Mouse (Mus musculus) right cerebral cortex, postnatal 10 days (tissue): ENCODE measurements around the gene Ccdc9.
A peak's percentile ranks its signal among the peaks of the same experiment; 100 is the strongest.

ENCODE experiments used
- DNase-seq, 2 experiments: peaks; one replicate each; pipeline ENCODE4 v3.0.0; 2021; ENCODE audit warnings: low spot score in 2 of 2

Ccdc9 gene

GRCm38 (mm10) chr7:16286026-16286961 is at the start of gene Ccdc9:
TSS of gene Ccdc9 (minus strand) at chr7:16286795.
- peak; percentile 99 to 100 for DNase-seq

- no peak for DNase-seq
Measured at GRCm38 (mm10) chr7:16329146-16329545, 42.6 kb upstream of the Ccdc9 start.

DNA sequence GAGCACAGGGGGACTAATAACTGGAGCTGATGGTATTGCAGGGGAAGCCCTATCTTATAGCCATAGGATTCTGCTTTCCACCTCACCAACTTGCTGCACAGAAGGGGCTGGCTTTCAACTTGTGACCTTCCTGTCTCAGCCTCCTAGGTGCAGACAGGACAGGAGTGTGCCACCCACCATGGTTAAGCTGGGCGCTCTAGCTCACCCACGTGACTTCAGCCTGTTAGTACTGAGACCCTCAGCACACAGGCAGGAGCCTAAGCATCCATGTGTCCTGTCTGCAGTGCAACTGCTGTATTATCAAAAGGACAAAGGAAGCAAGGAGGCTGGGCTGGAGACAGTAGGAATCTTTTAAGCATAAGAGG is 40.0 kb upstream of the Ccdc9 start:
- no peak for DNase-seq

- DNase-seq: peak; percentile 48 to 54
Measured at GRCm38 (mm10) chr7:16325920-16326606, 39.5 kb upstream of the Ccdc9 start.

DNA sequence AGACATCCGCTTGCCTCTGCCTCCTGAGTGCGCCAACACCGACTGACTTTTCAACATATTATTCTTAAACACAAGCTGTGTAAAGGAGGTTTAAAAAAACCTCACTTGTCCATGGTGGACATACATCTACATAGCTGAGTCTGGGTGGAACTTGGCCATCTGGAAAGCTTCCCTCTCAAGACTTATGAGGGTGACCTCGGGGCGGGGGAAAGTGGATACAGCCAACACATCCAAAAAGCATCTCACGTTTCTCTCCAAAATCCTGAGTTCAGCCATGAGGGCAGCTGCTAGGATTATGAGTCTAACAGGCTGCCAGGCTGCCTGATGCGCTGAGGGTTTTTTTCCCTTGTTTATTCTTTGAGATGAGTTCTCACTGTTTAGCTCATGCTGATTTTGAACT is 38.1 kb upstream of the Ccdc9 start:
- DNase-seq: no peak

DNA sequence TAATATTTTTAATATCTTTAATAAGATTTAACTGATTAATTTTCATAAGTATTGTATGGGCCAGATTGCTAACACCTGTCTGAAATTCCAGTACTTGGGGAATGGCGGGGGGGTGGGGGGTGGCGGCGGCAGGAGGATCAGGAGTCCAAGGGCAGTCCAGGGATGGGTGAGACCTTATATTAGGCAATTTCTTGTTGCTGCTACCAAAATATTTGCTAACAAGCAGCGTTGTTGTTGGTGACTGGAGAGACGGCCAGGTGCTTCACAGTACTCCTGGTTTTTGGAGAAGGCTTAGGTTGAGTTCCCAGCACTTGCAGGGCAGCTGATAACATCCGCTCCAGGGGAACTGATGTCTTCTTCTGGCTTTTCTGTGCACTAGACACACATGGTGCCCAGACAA is 33.9 kb upstream of the Ccdc9 start:
- DNase-seq: no peak

GRCm38 (mm10) chr7:16319216-16319615 is 32.6 kb upstream of the Ccdc9 start:
- DNase-seq: no peak

DNA sequence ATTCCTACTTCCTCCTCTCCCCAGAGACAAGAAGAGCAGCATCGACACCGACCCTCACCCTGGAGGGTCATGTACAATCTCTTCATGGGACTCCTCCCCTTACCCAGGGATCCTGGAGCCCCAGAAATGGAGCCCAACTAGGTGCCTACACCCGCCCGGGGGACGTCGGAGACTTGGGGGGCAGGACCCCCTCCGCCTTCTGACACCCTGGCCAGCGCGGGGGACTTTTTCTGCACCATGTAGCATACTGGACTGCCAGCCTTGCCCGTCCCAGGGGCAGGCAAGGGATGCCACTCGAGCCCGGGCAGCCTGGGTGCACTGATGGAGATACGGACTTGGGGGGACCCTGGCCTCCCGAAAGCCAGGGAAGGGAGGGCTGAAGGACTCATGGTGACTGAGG is 30.5 kb upstream of the Ccdc9 start:
- no peak for DNase-seq

GRCm38 (mm10) chr7:16315222-16315759 is 28.7 kb upstream of the Ccdc9 start:
- no peak for DNase-seq

GRCm38 (mm10) chr7:16314221-16314775 is 27.7 kb upstream of the Ccdc9 start:
- DNase-seq: no peak

GRCm38 (mm10) chr7:16313481-16314220 is 27.1 kb upstream of the Ccdc9 start:
- DNase-seq: peak; percentile 84

GRCm38 (mm10) chr7:16312672-16313311 is 26.2 kb upstream of the Ccdc9 start:
- DNase-seq: peak; percentile 60 to 67

GRCm38 (mm10) chr7:16312011-16312671 is 25.5 kb upstream of the Ccdc9 start:
- no peak for DNase-seq

DNA sequence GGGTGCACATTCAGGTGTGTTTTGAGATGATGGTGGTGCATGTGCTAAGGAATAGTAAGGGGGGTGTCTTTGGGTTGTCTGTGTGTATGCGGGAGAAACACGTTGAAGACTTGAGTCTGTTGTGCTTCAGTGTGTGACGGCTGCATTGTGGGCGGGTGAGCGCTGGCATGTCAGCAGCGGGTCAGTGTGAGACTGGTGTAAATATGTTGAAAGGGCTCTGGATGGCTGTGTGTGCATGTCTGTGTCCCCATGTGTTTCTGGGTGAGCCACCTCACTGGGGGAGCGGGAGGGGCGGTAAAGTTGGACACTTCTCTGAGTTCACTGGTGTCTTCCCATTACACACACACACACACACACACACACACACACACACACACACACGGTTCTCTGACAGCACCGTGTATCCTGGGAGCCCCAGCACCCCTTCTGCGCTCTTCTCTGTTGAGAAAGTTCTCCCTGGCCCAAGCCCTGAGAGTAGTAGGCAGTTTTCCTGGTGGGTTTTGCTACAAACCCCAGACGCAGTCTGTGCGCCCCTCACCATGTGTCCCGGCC is 24.9 kb upstream of the Ccdc9 start:
- DNase-seq: peak; percentile 48 to 65

DNA sequence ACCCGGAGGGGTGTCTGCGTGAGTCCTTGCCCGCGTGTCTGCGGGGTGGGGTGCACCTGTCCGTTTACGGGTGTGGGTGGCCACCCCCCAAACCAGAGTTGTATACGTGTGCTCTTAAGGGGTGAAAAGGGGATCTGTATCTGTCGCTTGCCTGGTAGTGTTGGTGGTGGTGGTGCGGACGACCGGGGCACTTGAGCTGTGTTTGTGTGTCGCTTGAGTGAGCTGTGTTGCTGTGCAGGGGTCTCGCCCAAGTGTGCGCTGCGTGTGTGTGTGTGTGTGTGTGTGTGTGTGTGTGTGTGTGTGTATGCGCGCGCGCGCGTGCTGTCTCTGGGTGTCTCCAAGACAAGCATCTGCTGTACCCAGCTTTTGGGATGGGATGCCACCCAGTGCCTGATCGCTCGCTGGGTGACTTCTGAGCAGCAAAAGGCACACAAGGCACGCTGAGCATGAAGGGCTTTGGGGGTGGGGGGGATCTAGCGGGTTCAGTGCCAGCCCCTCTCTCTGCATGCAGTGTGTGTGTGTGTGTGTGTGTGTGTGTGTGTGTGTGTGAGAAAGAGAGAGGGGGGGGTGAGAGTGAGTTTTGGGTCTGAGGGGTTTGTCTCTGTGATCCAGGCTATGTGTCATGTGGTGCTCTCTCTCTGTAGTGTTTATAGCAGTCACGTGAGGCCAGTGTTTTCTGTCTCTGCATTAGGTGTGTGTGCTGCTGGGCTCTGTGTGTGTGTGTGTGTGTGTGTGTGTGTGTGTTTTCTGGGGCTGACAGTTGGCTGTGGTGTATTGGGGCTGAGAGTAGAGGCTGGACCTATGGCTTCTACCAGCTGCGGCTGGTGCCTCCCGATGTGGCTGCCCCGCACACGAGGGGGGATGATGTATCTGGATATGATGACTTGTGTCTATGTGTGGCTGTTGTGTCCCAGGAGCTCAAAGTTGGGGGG is 24.2 kb upstream of the Ccdc9 start:
- peak; percentile 75 to 84 for DNase-seq

- DNase-seq: peak; percentile 83 to 85
Measured at GRCm38 (mm10) chr7:16310020-16310520, 23.5 kb upstream of the Ccdc9 start.

GRCm38 (mm10) chr7:16309318-16310019 is 22.9 kb upstream of the Ccdc9 start:
- peak; percentile 90 for DNase-seq

- DNase-seq: no peak
Measured at GRCm38 (mm10) chr7:16308555-16309317, 22.1 kb upstream of the Ccdc9 start.
